Mouse (Mus musculus): ENCODE results near the gene Ifit3b. TPM values are rescaled to one million over a fixed set of nuclear protein-coding genes. Genes with fewer than 3 reads are reported as not detected.

Gene Ifit3b
- polyA plus RNA-seq, 1 experiment from 2014 or later = 0.54 TPM

- peak overlapping the region in 1 of 2 experiments; percentile 68; a peak in 2 of 4 replicates for H3K27ac ChIP-seq (replicated peaks in 1 of 2; ENCODE audit: control insufficient read depth in 1 of 2, insufficient read depth in 1 of 2, low read depth in 2 of 2, low read length in 2 of 2)
- H3K4me2 ChIP-seq (ENCODE audit: low read length) = peak overlapping the region; percentile 67
- peak overlapping the region; percentile 62 for H3K9ac ChIP-seq (ENCODE audit: low read length)
- peaks cover 0 to 8% of the 10 kb centered on the region in 2 experiments; a peak in 2 of 4 replicates for H3K4me1 ChIP-seq (ENCODE audit: control insufficient read depth in 2 of 2, insufficient read depth in 2 of 2, low read length in 2 of 2)
- no peaks in the 10 kb centered on the region for H3K9me3 ChIP-seq (ENCODE audit: control insufficient read depth, low read length)
- ATAC-seq (ENCODE audit: insufficient number of reproducible peaks, insufficient read depth, low FRiP score, low read depth) = no peak
- H3K36me3 ChIP-seq (ENCODE audit: control insufficient read depth, insufficient read depth, low read length) = no peaks in the 10 kb centered on the region
- no peak overlapping the region for H3K4me3 ChIP-seq (ENCODE audit: control insufficient read depth in 1 of 2, insufficient read depth in 1 of 2, low read depth in 1 of 2, low read length in 2 of 2)
- 34% methylated on average over 5 of the region's 5 CpGs for WGBS
- no peaks in the 10 kb centered on the region for H3K27me3 ChIP-seq (ENCODE audit: control insufficient read depth, insufficient read depth, low read length)
These were observed 55.0 kb downstream of the Ifit3b start for GRCm38 (mm10) chr19:34662740-34663139.

Other genes starting within 250 kb of the Ifit3b start
- gene Ch25h, start 132.8 kb upstream of the Ifit3b start, polyA plus RNA-seq (2014; fragmentation: Nextera tagmentation; extraction: Ambion mirVana) = 4.1 and 4.2 TPM in 2 replicates
- 37.0 and 37.9 TPM in 2 replicates for gene Lipa, start 80.5 kb upstream of the Ifit3b start, polyA plus RNA-seq (2014; fragmentation: Nextera tagmentation; extraction: Ambion mirVana)
- 9.0 and 10.7 TPM in 2 replicates for gene Ifit2, start 57.3 kb upstream of the Ifit3b start, polyA plus RNA-seq (2014; fragmentation: Nextera tagmentation; extraction: Ambion mirVana)
- 1.2 and 1.7 TPM in 2 replicates for gene Ifit3, start 24.4 kb upstream of the Ifit3b start, polyA plus RNA-seq (2014; fragmentation: Nextera tagmentation; extraction: Ambion mirVana)
- 2.3 and 2.6 TPM in 2 replicates for gene Ifit1bl1, start 6.0 kb upstream of the Ifit3b start, polyA plus RNA-seq (2014; fragmentation: Nextera tagmentation; extraction: Ambion mirVana)
- 1.0 and 1.1 TPM in 2 replicates for gene Ifit1bl2, start 32.8 kb downstream of the Ifit3b start, polyA plus RNA-seq (2014; fragmentation: Nextera tagmentation; extraction: Ambion mirVana)
- 0.43 and 1.1 TPM in 2 replicates for gene Ifit1, start 32.9 kb downstream of the Ifit3b start, polyA plus RNA-seq (2014; fragmentation: Nextera tagmentation; extraction: Ambion mirVana)
- 19.7 and 20.2 TPM in 2 replicates for gene Slc16a12, start 139.3 kb downstream of the Ifit3b start, polyA plus RNA-seq (2014; fragmentation: Nextera tagmentation; extraction: Ambion mirVana)